Mouse (Mus musculus) CD4-positive naive resting alpha-beta T cell, adult 76 days (primary cell): ENCODE data around the gene Caprin1. TPM values are rescaled to one million over a fixed set of nuclear protein-coding genes. Genes with fewer than 3 reads are reported as not detected.

ENCODE experiments used
- total RNA-seq: library from RNA; stranded (reverse); gene quantifications from one replicate; pipeline ENCODE4 v1.2.4, GENCODE M21; 2023

The Caprin1 gene
- 290 TPM for total RNA-seq

DNA sequence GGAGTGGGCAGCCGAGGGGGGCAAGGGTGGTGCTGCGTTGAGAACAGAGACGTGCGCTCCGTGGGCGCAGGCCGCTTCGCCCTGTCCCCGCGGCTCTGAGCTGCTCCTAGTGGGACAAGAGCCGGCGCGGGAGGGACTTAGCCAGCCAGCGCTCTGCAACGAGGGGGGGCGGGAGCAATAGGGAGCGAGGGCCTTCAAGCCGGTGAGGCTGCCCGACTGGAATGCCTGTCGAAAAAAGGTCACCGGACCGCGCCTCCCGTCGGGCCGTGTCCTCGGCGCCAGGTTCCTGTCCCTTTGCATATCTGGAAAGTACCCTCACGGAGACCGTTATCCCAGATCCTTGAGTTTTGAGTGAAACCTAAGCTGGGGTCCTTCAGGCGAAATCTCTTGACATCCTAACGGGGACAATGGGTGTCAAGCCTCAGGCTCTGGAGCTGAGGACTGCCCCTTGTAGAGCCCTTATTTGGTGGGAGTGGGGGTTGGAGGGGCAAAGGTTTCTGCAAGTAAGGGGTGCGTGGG lies at the start of gene Caprin1:
Caprin1 (minus strand) TSS at position 159 of the 519 bp plus-strand sequence.

DNA sequence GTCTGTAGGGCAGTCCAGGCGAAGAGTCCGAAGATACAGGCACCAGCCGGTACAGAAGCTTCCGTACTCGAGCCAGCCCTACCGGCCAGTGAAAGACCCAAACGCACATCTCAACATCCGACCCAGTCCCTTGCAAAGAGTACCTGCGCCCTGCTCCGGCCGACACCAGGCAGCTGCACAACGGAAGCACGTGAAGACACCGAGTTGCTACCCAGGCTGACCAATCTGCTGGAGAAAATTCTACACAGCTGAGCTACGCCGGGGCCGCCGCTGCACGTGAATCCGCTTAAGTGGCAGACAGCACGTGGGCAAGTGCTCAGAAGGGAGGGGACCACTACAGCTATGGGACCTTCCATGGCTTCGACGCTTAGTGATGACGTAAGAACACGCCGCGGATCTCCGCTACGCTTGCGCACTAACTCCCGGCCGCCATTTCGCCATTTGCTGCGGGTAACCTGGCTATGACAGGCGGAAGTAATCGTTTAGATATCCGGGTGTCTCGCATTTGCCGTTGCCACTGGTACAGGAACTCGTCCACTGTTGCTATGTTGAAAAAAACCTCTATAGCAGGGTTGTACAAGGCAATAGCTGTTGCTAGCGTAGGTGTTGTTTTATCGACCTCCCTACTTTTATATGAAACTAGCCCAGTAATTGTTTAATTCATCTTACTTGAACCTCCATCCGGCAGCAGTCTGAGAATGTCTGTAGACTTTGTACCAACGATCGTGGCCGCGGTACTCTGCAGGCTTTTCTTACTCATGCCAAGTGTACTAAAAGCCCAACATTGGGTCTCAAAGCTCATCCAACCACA lies 36.3 kb downstream of the Caprin1 start, which contains the start of gene Nat10:
Nat10 (minus strand) TSS at position 365 of the 811 bp plus-strand sequence.

Other genes starting within 250 kb of the Caprin1 start
- gene Abtb2, start 231.3 kb downstream of the Caprin1 start, total RNA-seq: 79.1 TPM
- gene Nat10, start 36.4 kb downstream of the Caprin1 start, total RNA-seq: 62.6 TPM
- gene Lmo2, start 160.3 kb upstream of the Caprin1 start, total RNA-seq: 12.9 TPM
- gene Fbxo3, start 230.1 kb upstream of the Caprin1 start, total RNA-seq: 27.8 TPM
- not detected for gene 4931422A03Rik, start 230.7 kb upstream of the Caprin1 start, total RNA-seq